Mouse (Mus musculus): ENCODE measurements at regions not wholly inside any gene's neighbourhood (a gene's known extent, or its start where the extent isn't known, plus 50 kb on each side); places are given as distances from the start of the nearest gene placed in this dataset.
"Not testable (repeated sequence)": the region's sequence is repeated elsewhere in the genome, so short reads cannot be mapped to it uniquely, and the experiment has no call there.

- H3K27ac ChIP-seq, result no peak overlapping the region
- TF ChIP-seq CTCF (conservative IDR thresholded peaks at IDR 0.05), result no peak
- no peak overlapping the region for H3K4me3 ChIP-seq
- DNase-seq (ENCODE audit: low spot score in 2 of 2), result no peak
These were observed 106.8 kb downstream of the Enc1 start for GRCm38 (mm10) chr13:97347696-97348095.

- Histone ChIP-seq H3K27ac (no peak overlapping the region), H3K4me3 (no peak overlapping the region)
- no peak for DNase-seq (ENCODE audit: low spot score in 2 of 2)
- TF ChIP-seq CTCF (conservative IDR thresholded peaks at IDR 0.05), result no peak
These were observed 100.4 kb downstream of the Enc1 start for GRCm38 (mm10) chr13:97341218-97341889.

GRCm38 (mm10) chr13:97337954-97338353 is 97.0 kb downstream of the Enc1 start:
- TF ChIP-seq CTCF (conservative IDR thresholded peaks at IDR 0.05), result no peak
- H3K27ac ChIP-seq, result no peak overlapping the region
- H3K4me3 ChIP-seq, result no peak overlapping the region
- DNase-seq (ENCODE audit: low spot score in 2 of 2), result no peak

- Histone ChIP-seq H3K27ac (peak overlapping the region; percentile 58; the same call in 1 of the 2 replicates), H3K4me3 (no peak overlapping the region)
- peak; percentile 37 to 49 for DNase-seq (ENCODE audit: low spot score in 2 of 2)
- TF ChIP-seq CTCF (conservative IDR thresholded peaks at IDR 0.05), result no peak
These were observed 96.4 kb downstream of the Enc1 start for GRCm38 (mm10) chr13:97337296-97337731.

GRCm38 (mm10) chr13:97333801-97334534 is 93.1 kb downstream of the Enc1 start:
- H3K4me3 ChIP-seq, result no peak overlapping the region

GRCm38 (mm10) chr13:97331072-97331471 is 90.2 kb downstream of the Enc1 start:
- H3K27ac ChIP-seq, result no peak overlapping the region
- no peak for DNase-seq (ENCODE audit: low spot score in 2 of 2)
- TF ChIP-seq CTCF (conservative IDR thresholded peaks at IDR 0.05), result no peak

More at GRCm38 (mm10) chr13:97333801-97334534, 93.1 kb downstream of the Enc1 start:
- no peak for DNase-seq (ENCODE audit: low spot score in 2 of 2)
- no peak overlapping the region for H3K27ac ChIP-seq
- no peak for TF ChIP-seq CTCF (conservative IDR thresholded peaks at IDR 0.05)

GRCm38 (mm10) chr13:97321307-97321706 is 80.4 kb downstream of the Enc1 start:
- DNase-seq (ENCODE audit: low spot score in 2 of 2); H3K27ac ChIP-seq; H3K4me3 ChIP-seq: not testable (repeated sequence)

More at GRCm38 (mm10) chr13:97331072-97331471, 90.2 kb downstream of the Enc1 start:
- H3K4me3 ChIP-seq, result no peak overlapping the region

GRCm38 (mm10) chr13:97320756-97321155 is 79.9 kb downstream of the Enc1 start:
- H3K4me3 ChIP-seq, result no peak overlapping the region
- no peak for TF ChIP-seq CTCF (conservative IDR thresholded peaks at IDR 0.05)
- no peak overlapping the region for H3K27ac ChIP-seq
- DNase-seq (ENCODE audit: low spot score in 2 of 2), result no peak

GRCm38 (mm10) chr13:97320298-97320697 is 79.4 kb downstream of the Enc1 start:
- Histone ChIP-seq H3K4me3 (no peak overlapping the region), H3K27ac (no peak overlapping the region)
- no peak for DNase-seq (ENCODE audit: low spot score in 2 of 2)
- no peak for TF ChIP-seq CTCF (conservative IDR thresholded peaks at IDR 0.05)

GRCm38 (mm10) chr13:97317633-97318032 is 76.7 kb downstream of the Enc1 start:
- no peak for DNase-seq (ENCODE audit: low spot score in 2 of 2)
- Histone ChIP-seq H3K27ac (no peak overlapping the region), H3K4me3 (no peak overlapping the region)
- no peak for TF ChIP-seq CTCF (conservative IDR thresholded peaks at IDR 0.05)

- DNase-seq (ENCODE audit: low spot score in 2 of 2), result no peak
- no peak for TF ChIP-seq CTCF (conservative IDR thresholded peaks at IDR 0.05)
- Histone ChIP-seq H3K4me3 (no peak overlapping the region), H3K27ac (no peak overlapping the region)
These were observed 71.8 kb downstream of the Enc1 start for GRCm38 (mm10) chr13:97312420-97313370.

GRCm38 (mm10) chr13:97311340-97311739 is 70.4 kb downstream of the Enc1 start:
- Histone ChIP-seq H3K4me3 (no peak overlapping the region), H3K27ac (no peak overlapping the region)
- DNase-seq (ENCODE audit: low spot score in 2 of 2), result no peak
- no peak for TF ChIP-seq CTCF (conservative IDR thresholded peaks at IDR 0.05)

- TF ChIP-seq CTCF (conservative IDR thresholded peaks at IDR 0.05), result no peak
- Histone ChIP-seq H3K27ac (no peak overlapping the region), H3K4me3 (no peak overlapping the region)
- DNase-seq (ENCODE audit: low spot score in 2 of 2), result no peak
These were observed 69.9 kb downstream of the Enc1 start for GRCm38 (mm10) chr13:97310855-97311189.

All from layer of hippocampus, adult 2 months (tissue).